Mouse (Mus musculus) frontal cortex, postnatal 10 days (tissue): ENCODE results near the gene Nav2.

ENCODE experiments used
- DNase-seq, 2 experiments: peaks; one replicate each; pipeline ENCODE4 v3.0.0; 2022; ENCODE audit warnings: low spot score in 2 of 2, mixed read lengths in 1 of 2

Nav2 gene

DNA sequence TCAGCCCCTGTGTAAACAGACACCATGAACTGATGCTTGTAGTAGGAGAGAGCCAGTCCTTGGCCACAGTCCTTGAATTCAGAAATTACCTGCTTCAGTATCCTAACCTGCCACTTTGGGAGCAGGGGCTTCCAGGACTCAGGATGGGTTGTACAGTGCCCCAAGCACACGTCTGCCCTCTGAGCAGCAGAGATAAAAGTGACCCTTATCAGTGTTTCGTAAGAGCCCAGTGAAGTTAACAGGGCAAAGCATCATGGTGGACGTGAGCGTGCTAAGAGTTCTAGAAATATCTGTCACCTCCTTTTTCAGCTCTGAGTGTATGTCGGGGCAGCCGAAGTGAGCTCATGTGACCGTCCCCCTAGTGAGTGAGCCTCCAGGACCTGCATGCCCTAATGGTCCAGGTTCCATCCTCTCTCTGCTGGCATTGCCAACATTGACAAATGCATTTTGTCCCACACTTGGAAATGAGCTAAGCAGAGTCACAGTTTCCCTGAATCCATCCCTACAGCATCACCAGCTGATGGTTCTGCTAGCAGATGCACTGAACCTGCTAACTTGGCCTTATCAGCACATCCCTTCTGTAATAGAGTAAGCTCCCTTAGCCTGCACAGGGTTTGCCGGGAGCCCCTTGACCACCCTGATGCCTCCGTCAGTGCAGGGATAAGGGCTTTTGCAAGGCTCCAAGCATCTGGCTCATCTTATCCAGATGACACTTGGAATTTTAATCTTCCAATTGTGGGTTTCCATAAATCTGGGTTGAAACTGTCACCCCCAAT lies 418.6 kb downstream of the Nav2 start:
- DNase-seq: no peak

DNA sequence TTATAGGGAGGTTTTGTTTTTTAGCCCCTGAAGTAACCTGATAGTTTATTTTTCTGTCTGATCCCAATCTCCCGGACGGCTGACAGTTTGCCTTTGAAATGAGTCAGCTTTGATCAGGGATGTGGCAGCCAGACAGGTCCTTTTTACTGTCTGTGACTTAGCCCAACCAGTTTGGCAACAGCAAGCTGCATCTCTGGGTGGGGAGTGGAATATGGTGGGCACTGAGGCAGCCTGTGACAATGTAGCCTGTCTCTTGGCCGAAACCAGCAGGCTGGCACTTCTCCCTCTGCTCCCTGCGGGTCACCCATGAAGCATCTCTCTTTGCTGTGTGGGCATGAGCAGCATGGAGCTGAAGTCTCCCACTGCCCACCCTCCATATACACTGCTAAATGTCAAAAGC lies 421.7 kb downstream of the Nav2 start:
- no peak for DNase-seq

DNA sequence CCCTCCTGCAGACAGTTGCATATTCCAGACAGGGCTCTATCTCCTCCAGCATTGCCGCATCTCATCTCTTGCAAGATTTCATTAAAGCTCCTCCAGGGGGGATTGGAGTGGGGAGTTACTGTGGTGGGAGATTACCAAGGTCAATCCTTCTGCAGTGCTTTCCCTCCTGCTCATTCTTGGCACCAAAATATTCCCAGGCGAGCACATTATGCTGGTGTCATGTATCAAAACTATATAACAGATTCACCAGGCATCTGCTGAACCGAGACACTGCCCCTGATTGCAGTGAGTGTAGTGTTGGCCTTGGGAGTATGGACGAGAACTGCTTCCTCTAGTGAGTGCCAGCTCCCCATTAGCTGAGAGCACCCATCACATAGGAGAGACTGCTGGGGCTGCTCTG lies 423.4 kb downstream of the Nav2 start:
- no peak for DNase-seq

DNA sequence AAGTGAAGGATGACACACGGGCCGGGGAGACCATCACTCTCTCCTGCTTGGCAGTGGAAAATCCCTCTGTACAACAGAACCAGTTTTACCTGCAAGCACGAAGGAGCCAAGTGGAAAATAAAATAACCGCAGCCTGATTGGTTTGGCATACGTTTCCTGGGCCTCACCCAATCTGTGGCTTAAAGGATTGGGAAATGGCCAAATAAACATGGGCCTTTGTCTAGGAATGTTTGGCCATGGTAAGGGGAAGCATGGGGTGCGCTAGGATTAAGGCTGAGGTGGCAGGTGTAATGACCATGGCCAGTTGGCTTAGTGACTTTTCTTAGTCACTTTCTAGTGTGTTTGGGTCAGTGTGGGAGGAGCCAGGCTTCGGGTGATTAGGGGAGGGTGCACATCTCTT lies 424.1 kb downstream of the Nav2 start:
- no peak for DNase-seq

DNA sequence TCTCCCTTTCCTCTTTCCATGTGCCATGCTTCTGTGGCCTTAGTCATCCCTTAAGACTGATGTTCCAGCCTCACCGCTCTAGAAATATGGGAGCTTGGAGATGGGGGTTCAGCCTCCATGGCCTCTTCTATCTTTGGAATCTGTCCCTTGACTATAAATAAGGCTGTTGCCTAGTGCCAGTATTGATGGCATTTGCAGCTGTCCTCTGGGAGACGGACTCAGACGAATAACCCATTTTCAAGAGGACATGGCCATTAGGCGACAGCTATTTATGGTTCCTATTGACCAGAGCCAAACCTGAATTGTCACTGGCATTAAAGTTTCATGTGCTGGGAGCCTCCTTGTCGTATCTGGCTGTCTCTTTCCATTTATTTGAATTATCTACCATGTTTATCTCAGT lies 425.6 kb downstream of the Nav2 start:
- DNase-seq: no peak

DNA sequence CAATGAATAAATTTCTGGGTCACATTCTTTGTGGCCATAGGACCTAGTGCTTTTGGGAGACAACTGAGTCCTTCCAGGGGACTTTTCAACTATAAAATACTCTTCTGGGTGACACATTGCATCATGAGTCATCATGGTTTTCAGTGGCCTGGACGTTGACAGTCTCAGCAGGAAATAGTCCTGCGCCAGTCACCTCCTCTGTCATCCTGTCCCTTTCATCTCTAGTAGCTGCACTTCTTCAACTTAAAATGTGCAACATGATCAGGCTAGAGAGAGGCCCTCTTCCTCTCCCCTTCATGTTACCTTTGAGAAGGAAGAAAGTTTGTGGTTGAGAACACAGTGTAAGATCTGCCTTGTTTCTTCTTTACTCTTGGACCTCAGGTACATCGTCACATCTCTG lies 426.5 kb downstream of the Nav2 start:
- DNase-seq: no peak

DNA sequence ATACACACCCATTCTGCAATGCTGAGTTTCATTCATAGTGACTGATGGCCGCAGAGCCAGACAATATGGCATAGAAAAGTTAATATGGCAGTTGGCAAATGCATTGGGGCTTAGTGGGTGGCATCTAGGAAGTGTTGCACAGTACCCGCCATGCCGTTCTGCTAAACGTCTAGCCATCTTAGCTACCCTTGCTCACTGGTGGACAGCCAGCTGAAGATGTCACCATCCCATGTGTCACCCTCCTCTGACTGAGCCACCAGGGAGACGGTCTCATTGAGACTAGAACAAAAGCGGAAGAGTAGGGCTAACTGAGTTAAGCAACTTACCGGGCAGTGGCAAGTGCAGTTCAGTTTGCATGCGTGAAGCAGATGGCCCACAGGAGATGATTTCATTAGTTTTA lies 428.2 kb downstream of the Nav2 start:
- DNase-seq: no peak

DNA sequence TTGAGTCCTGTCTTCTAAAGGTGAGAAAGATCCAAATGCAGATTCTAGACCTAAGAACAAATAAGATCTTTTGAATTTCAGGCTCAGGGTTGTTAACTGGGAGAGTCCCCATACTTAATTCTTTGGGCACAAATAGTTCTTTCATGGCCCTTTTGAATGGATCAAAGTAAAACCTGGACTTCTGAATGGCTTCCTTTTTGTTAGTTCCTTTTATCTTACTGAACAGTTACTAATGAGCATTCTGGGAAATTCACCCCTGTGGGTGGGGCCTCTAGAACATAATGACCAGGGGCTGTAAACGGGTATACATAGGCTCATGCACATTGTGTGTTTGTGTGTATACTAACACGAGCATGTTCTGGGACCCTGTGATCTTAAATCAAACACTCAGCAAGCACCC lies 429.2 kb downstream of the Nav2 start:
- DNase-seq: no peak

DNA sequence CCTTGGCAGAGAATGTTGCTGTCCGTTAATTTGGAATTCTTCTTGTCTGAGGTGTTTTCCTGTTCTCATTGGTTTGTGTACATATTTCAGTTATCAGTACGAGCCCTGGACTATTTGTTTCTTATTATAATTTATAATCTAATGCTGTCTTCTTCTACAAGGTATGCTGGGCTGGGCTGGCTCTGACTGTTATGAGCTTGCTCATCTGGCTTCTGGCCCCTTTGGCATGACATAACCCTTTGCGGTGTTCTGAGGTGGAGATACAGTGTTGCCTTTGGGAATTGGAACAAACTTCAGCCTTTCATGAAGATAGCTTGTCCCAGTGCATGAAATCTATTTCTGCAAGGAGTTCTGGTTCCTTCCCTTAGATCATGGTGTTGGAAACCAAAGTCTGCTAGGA lies 431.4 kb downstream of the Nav2 start:
- no peak for DNase-seq

DNA sequence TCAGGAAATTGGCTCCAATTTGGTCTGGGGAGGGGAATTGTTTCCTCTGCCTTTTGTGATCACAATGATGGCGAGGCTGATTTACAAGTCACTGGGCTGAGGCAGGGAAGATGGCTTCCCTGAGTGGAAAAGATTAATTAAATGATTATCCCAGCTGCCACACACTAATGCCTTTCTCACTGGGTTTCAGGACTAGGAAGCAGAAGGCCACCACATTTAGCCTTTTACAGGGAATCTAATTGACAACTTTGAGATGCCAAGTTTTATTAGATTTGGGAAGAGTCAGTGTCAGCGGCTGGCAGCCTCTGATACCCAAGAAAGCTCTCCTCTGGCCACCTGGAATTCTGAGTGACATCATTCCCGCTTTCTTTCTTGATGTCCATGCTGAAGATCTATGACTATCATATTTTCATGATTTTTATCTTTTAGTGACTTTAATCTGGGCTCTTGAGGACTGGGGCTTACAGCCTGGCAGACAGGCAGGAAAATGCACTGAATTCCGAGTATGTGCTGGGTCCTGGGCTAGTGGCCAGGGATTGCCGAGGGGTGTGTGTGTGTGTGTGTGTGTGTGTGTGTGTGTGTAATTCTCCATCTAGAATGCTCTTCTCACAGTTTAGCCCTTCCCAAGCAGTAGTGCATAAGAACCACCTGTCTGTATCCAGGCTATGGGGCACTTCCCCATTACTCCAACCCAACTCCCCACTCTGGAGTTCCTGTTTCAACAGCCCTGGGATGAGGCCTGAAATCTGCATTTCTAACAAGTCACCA lies 432.8 kb downstream of the Nav2 start:
- no peak for DNase-seq

DNA sequence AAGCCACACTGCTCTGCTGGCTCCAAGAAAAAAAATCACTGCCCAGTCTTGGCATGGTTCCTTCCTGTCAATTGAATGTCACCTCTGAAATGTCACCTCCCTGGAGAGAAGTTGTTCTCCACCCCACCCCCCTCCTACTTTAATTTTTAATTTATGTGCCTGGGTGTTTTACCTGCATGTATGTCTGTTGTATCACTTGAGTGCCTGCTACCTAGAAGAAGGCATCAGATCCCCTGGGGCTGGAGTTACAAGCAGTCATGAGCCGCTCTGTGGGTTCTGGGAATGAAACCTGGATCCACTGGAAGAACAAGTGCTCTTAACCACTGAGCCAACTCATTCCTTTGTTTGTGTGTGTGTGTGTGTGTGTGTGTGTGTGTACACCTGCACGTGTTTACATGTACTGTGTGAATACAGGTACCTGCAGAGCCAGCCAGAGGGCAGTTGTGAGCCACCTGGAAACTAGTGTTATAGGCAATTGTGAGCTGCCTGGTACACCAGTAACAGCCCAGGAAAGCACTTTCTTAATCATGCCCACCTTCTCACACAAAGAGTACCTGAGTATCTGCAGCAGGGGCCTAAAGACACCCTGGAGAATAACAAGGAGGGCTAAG lies 433.5 kb downstream of the Nav2 start:
- no peak for DNase-seq

DNA sequence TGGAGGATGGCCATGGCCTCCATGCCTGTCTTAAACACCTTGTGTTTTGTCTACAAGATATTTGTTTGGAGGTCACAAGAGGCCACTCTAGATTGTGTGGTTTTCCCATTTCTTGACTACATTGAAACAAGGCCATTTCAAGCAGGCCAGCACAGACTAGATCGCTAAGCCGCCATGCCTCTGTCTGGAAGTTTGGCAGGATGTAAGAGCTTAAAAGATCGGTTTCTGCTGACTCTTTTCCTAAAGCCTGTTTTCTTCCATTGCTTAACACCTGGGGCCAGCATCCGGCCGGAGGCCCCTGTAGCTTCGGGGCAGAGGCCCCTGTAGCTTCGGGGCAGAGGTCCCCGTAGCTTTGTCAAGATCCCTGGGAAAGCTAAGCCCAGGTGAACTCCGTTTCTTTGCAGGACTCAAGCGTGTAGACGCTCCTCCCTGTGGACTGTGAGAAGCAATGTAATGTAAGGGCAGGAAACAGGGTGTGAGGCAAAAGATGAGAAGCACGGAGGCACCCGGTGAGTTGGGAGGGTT lies 434.1 kb downstream of the Nav2 start:
- DNase-seq: no peak

DNA sequence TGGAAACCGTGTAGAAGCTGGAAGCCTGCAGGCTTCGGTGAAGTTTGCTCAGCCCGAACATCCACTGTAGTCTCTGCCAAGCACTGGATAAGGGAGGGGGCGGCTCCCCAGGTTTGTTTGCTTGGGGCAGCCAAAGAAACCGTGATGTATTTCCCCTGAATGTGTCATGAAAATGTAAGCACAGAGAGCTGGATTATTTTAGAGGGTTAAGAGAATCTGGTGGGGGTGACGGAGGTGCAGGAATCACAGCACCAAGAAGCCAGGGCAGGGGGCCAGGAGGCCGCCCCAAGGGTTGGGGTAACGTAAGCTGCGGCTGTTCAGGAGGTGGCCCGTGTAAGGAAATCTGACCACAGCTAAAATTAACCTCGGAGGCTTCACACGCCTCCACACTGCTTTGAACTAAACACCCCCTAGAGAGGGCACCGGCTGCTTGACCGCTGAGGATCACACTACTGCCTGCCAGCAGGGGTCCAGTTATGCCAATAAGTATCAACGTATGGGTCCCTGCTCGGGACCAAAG lies 434.6 kb downstream of the Nav2 start:
- no peak for DNase-seq

DNA sequence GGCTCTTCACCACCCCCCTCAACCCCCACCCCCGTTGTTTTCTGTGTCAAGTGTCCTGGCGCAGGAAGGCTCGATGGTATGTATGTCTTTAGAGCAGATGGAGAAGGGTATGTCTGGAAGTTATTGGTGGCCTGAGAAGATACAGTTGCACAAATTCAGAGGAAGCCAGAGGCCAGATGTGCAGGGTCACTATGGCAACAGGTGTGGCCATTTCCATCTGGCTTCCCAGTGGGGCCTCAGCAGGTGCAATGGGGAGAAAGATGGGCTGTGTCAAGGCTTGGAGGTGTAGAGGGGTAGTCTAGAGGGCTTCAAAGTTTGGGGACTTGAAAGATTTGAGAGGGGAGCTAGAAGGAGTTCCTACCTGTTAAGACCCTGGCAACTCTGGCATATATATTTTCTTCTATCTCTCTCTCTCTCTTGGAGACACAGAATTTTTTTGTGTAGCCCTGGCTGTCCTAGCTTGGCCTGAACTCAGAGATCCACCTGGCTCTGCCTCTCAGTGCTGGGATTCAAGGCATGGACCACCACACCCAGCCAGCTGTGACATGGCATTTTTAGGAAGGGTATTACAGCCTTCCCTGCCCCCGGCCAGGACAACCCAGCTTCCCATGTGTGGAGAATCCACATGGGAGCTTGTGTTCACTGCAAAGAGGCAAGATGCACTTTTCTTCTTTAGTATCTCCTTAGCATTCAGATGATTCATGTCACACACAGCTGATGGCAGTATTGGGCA lies 435.4 kb downstream of the Nav2 start:
- no peak for DNase-seq

DNA sequence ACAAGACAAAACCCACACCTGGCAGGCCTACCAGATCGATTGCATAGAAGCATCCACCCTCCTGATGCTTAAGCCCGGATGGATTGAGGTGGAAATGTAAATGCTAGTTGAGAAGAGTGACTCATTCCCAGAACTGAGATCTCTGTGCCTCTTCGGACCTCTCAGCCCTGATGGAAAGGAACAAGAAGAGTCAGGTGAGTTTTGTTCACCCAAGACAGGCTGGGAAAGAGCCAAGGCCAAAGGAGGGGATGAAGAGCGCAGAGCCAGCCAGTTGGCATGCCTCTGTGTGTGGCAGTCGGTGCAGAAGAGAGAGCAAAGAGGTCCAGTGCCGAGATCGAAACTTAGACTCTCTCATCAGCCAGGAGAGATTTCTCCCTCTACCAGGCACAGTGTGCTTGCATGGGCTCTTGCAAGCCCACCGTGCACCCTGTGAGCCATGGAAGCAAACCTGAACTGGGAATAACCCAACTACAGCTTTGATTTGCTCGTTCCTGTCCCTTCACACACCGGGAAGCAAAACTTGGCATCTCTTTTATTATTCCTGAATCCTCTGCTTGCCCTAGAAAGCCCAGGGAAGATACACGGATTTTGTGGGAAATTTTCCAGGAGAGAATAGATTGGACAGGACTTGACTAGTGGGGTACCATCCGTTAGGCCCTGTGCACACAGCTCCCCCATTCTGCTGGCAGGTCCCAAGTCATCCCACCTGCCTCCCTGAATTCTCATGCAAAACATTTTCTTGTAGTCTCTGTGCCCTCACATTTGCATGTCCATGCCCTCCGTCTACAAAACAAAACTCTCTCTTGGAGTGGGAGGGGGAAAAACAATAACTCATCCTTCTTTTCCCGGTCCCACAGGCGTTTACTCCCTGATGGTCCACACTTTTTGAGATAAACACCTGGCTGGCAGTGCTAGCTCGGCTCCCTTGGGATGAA lies 439.1 kb downstream of the Nav2 start:
- no peak for DNase-seq

DNA sequence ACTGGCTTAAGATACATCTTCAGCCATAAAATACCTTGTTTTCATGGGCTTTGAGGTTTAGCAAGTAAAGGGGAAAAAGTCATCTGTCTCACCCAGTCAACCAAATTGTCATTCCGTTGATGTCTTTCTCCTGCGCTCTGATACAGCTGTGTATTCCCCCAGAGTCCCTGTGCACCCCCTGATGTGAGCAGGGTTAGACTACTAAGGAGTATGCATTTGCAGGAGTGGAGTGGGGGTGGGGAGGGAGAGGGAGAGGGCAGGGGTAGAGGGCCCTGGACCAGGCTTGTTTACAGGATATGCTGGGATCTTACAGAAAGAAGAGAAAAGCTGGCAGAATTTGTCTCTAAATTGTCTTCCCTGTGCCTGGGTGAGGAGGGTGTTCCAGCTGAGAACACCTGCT lies 440.1 kb downstream of the Nav2 start:
- no peak for DNase-seq

DNA sequence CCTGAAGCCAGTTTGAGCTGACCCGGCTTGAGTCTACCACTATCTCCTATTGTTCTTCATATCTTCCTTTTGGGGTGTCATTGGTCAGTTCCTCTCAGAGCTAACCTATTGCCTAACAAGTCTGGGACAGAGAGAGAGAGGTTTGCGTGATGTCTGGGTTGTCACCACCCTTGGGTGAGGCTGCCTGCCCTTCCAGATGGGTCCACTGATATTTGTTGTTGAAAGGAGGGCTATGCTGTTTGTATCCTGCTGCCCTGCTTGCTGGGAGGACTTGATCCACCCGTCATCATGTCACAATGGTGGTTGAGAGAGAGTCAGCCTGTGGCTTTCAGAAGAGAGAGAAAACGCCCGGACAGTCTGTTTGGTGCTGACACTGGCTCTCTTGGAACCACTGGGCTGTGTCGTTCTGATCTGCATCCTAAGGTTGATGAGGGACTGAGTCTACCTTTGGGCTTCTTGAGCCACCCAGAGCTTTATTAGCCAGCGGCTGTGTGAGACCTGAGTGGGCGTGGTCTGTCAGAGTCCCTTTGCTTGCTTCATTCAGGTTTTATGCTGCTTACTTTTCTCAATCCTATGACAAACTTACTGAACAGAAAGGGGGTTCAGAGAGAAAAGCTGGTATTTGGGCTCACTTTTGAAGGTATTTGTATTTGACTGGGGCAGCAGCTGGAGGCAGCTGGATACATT lies 441.9 kb downstream of the Nav2 start:
- no peak for DNase-seq

DNA sequence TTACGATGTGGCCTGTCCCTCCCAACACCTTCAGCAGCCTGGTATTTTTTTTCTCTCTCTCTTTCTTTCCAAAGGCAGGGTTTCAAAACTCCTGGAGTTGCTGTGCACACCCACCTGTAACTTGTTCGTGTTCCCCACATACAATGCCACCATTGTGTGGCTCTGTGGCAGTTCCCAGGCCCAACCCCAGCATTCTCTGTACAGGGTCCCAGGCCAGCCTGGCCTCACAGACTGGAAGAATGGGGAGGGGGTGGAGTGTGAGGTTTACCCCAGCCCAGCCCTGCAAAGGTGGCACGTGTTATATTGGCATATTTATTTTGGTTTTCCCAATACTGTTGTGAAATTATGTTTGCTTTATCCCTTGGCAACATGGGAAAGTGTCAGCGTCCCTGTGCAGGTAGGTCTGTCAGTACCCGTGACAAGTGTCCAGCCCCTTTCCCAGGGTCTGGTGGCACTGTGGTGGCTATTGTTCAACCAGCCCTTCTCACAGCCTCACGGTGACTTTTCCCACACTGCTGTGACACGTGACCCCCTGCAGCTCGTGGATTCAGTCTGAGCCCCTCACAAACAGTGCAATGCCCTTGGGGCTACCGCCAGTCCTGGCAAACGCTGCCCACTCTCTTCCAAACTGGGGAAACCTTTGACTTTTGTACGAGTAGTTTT lies 443.2 kb downstream of the Nav2 start:
- DNase-seq: no peak

DNA sequence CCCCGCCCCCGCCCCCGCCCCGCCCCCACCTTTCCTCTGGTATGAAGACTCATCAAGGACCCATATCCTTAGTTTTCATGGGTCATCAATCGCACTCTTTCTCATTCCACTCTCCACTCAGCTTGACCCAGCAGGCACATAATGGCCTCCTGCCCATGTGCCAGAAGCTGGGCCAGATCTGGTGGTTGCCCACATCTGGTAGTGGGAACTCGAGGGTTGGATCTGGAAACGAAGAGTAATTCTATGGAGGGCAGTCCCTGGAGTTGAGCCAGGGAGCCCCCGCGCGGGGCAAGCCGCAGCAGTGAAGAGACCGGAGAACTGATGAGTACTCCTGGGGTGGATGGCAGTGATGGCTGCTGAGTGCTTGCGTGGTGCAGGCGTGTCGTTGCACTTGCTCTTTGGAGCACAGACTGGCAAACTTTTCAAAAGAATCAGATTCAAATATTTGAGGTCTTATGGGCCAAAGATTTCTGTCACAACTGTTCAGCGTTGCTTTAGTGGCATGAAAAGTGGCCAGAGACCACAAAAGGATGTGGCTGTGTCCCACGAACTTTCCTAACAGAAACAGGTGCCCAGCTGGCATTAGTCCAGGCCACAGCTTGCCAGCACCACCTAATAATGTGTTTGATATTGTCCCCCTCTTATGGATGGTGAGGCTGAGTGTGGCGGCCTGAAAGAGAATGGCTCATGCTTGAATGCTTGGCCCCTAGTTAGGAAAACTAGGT lies 449.1 kb downstream of the Nav2 start:
- no peak for DNase-seq
